Mouse (Mus musculus) layer of hippocampus, postnatal 25 days (tissue): ENCODE measurements around the gene Caln1. TPM values are rescaled to one million over a fixed set of nuclear protein-coding genes. Genes with fewer than 3 reads are reported as not detected.

Experiments used
- DNase-seq, 2 experiments: peaks; one replicate each; pipeline ENCODE4 v3.0.0; 2022; ENCODE audit warnings: mixed read lengths in 2 of 2, low spot score in 1 of 2; ENCODE audit errors: extremely low spot score in 1 of 2
- total RNA-seq, 2 experiments: library from RNA; stranded (reverse); gene quantifications; 2 replicates each; pipeline ENCODE4 v1.2.3; 2021

Gene Caln1
- total RNA-seq, 2 experiments from 2014 or later, result 140 to 151 TPM

DNA sequence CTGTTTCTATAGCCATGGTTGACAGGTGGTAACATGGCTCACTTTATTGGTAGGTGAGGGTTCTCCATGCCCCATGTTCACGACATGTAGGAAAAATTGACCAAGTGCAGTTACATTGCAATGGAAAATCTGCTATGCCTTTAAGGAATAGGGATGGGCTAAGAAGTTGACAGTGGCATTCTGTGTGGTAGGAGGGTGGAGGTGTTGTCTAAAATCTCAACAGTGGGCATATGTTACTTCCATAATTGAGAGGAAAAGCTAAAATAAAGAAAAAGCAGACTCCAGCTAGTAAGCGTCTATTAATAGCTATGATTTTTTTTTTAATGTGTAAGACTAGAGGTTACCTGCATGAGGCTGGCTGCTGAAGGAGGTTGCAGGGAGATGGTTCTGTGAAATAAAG is 308.6 kb downstream of the Caln1 start:
- no peak for DNase-seq

DNA sequence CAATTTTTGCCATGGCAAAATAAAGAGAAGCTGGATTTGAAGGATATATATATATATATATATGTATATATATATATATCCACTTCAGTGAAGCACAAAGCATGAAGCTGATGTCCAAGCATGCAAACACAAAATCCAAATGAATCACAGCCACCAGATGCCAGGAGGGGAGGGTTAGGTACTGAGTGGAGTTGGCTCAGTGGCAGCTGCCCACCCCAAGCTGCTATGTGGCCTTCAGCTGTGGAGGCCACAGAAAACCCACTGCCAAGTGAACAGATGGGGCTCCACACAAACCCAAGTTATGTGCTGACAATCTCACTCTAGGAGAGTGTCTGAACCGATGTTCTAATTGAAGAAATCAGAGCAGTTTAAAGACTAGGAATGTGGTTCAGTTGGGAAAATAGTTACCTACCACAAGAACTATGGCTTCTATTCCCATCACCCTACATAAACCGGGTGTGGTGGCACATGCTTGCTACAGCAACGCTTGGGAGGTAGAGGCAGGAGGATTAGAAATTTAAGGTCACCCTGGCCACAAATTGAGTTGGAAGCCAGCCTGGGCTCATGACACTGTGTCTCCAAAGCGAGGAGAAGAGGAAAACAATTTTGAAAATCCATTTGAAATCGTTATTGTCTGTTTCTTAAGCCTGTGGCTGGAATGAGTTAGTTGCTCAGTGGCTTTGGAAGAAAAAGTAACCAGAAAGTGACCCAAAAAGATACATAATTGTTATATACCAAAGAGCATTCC is 316.8 kb downstream of the Caln1 start:
- DNase-seq, result peak; percentile 23 to 31

DNA sequence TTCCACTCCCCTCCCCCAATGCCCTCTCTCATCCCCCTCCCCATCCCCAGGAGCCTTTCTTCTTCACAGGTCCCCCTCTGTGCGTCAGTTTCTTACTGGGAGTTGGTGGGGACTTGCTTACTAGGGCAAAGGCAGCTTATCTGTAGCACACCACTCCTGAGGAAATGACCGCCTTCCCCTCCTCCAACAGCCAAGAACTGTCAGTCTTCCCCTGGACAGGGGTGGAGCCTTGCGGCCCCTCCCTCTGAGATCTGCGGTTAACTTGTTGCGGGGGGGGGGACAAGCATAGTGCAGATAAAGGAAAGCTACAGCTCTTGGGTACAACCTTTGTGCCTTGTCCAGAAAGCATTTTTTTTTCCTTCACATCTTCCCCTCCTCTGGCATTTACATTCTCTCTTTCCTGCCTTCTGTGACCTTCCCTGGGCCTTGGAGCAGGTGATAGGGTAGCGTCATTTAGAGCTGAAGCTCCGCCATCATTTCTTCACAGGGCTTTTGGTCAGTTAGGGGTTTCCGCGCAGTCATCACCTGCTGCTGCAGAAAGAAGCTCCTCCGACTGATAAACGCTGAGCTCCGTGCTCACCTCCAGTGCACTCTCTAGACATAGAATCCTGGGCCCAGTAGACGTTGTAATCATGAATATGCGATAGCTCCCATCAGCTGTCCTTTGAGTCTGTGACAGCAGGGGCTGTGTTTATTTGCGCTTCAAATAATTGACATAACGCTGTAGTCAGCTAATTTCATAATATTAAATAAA is 319.3 kb downstream of the Caln1 start:
- DNase-seq, result no peak

DNA sequence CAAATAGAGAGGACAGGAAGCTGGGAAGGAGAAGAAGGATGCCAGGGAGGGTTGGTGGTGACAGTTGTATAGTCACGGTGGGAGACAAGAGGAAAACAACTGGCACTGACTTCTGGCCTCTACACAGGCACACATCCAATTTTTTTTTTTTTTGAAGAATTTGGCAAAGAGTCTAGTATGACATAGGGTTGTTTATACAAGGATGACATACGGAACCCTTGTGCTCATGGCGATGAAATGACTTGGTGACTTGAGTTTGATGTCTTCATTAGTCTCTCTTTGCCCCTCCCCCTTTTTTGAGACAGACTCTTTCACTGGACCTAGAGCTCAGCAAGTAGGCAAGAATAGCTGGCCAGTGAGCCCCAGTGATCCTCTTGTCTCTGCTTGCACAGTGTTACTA is 322.1 kb downstream of the Caln1 start:
- no peak for DNase-seq

- no peak for DNase-seq
These were observed 330.2 kb downstream of the Caln1 start for GRCm38 (mm10) chr5:130699476-130699875.

DNA sequence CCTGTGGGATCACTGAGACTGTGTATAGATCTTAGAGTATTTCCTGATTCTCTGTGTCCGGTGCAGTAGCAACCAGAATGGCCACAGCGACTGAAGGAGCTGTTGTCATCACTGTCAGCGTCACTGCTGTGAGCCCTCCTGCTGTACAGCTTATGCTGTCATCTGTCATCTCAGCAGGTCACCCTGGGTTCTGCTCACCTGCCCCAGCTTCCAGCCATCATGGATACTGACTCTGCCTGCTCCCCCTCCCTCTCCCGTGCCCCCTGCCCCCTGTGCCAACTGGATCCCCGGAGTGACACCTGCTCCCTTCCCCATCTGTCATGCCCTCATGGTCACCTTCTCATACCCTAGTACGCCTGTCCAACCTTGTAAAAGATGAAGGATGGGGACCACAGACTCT is 332.5 kb downstream of the Caln1 start:
- no peak for DNase-seq

GRCm38 (mm10) chr5:130702361-130702760 is 333.1 kb downstream of the Caln1 start:
- no peak for DNase-seq

DNA sequence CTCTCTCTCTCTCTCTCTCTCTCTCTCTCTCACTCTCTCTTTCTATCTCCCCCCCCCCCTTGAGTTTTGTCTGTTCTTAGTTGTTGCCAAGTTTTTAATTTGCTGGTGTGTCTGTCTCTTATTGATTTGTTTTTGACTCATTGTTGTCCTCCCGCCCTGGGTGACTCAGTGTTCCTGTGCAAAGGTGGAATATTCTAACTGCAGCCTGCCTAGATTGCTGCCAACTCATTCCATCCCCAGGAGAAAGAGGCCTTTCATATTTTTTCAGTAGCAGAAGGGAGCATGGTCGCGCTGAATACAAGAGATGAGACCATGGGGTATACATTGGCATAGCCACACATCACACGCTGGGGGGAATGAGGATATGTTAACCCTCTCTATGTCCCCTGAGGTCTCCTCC is 335.6 kb downstream of the Caln1 start:
- DNase-seq, result no peak

DNA sequence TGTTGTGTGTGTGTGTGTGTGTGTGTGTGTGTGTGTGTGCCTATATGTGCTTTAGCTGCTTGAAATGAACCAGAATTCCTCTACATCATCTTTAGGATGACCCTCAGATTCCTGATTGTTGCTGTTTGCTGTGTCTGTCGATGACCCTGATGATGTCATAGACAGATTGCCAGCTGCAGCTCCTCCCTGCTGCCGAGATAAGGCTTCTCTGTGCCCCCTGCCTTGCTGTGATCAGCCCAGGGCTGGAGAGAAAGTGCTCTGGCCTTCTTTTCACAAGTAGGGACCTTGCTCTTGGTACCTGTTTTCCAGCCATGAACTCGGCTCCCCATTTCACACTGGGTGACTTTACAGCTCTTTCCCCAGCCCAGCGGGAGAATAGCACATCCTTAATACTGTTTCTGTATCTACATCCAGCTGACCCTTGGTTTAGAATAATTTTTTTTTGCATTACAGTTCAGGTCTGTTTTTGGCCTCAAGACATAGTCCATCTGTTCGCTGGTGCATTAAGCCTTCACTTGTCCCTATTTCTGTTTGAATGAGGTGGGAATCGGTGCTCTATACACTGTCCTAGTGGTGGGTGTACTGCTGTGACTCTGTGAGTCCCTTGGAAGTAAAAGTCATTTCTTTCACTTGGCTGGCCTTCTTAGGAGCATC is 337.1 kb downstream of the Caln1 start:
- no peak for DNase-seq

- DNase-seq, result no peak
These were observed 338.5 kb downstream of the Caln1 start for GRCm38 (mm10) chr5:130707755-130708154.

DNA sequence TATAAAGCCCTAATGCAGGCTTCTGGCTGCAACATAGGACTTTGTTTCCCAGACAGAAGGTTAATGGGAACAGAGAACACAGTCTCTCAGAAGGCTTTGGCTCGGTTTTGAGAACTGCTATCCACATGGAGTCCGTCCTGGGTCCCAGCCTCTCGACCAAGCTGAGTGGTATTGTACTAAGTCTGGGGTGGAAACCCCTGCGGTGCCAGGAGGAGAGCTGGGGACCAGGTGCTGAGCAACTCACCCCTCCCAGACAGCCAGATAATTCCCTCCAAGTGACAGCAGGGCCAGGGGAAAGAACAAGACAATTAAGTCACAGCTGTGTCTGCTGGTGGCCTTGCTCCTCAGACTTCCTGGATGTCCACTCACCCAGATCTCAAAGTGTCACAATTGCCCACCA is 339.4 kb downstream of the Caln1 start:
- no peak for DNase-seq

GRCm38 (mm10) chr5:130711643-130712042 is 342.4 kb downstream of the Caln1 start:
- DNase-seq, result no peak

DNA sequence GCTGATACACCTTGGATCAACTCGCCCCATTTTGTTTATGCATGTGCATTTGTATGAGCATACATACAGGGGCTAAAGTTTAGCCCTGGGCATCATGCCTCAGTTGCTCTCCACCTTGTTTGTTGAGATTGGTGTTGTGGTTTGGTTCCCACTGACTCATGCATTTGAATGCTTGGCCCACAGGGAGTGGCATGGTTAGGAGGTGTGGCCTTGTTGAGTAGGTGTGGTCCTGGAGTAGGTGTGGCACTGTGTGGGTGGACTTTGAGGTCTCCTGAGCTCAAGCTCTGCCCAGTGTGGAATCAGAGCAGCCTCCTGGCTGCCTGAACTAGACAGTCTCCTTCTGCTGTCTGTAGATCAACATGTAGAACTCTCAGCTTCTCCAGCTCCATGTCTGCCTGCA is 343.0 kb downstream of the Caln1 start:
- no peak for DNase-seq

DNA sequence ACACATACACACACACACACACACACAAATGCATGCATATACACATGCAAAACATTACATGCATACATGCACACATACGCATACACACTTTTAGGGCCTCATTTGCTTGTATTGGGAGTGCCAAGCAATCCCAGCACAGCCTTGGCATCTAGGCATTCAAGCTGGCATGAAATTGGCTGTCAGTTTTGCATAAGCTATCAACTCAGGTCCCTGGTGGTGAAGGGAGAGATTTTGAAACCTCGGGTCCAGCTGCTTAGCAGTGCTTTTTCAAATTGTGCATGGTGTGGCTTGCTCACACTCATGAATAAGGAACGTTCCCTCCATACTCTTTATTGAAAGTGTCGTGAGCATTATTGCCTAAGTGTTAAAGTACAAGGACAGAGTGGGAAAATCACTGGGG is 345.9 kb downstream of the Caln1 start:
- no peak for DNase-seq

GRCm38 (mm10) chr5:130718385-130718784 is 349.1 kb downstream of the Caln1 start:
- peak in 1 of 2 experiments; percentile 32 for DNase-seq

DNA sequence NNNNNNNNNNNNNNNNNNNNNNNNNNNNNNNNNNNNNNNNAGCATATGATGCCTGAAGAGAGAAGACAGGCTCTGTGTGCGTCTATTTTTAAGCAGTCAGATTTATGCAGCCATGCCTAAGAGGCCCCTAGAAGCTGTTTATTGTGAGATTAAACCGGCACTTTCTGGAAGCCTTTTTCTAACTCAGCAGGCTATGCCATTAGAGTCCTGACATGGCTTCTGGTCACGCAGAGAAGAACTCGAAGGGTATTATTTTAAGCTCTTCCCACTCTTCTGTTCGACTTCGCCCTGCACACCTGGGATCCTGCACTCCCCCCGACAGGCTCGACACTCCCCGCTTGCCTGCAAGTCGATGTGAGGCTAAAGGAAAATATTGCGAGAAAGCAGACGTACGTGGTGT is 372.9 kb downstream of the Caln1 start:
- no peak for DNase-seq

DNA sequence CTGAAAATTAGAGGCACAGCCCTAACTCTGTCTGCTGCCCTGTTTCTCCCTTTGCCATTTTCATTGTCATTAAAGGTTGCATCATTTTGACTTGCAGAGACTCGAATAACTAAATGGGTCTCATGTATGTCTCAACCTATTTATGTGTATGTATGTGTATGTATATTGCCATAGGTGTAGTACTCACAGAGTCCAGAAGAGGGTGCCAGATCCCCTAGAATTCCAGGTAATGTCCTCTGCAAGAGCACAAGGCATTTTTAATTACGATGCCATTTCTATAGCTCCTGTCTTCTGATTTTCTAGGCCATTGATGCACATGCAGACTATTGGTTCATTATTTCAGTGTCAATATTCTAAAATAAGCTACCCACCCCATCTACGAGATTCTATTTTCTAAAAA is 388.3 kb downstream of the Caln1 start:
- DNase-seq, result peak in 1 of 2 experiments; percentile 39

- peak; percentile 11 to 16 for DNase-seq
These were observed 396.5 kb downstream of the Caln1 start for GRCm38 (mm10) chr5:130765784-130766183.

DNA sequence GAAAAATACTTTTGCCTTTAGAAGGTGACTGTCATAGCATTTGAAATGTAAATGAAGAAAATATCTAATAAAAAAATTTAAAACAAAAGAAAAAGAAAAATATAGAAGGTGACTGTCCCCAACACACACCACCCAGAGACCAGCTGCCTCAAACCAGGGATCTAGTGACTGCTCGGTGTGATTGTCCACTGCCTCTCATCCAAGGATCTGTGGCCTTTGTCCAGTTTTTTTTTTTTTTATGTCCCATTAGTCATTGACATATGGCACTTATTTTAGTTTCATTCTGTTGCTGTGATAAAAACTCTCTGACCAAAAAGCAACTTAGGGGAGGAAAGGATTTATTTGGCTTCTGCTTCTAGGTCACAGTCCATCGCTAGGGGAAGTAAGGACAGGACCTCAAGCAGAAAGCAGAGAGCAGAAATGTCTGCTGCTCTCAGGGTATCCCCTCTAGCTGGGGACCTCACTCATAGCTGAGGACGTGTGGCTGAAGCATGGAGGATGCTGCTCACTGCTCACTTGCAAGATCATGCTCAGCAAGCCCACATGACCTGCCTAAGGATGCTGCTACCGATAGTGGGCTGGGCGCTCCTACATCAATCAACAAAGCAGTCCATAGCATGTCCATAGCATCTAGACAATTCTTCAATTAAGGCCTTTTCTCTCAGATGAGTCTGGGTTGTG is 401.9 kb downstream of the Caln1 start:
- no peak for DNase-seq

GRCm38 (mm10) chr5:130772491-130772890 is 403.2 kb downstream of the Caln1 start:
- DNase-seq, result no peak

DNA sequence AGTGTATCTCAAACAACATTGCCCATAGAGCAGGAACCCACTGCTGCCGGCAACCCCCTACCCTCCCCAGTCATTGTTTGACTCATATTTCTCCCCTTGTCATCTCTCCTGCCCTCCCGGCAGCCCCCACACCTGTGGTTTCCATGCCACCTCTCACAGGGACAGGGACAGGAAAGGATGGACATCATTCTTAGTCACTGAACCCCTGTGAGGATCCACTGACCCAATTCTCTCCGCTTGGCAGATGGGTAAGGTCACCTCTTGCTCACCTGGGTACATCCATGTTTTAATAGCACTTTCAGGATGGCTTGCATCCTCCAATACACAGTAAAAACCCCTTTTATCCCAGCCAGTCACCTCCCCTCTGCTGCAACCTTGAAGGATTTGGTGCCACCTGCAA is 405.7 kb downstream of the Caln1 start:
- no peak for DNase-seq
